Mouse (Mus musculus): ENCODE results near the gene Ankrd44. TPM values are rescaled to one million over a fixed set of nuclear protein-coding genes. Genes with fewer than 3 reads are reported as not detected.

Ankrd44 gene
- total RNA-seq, 2 experiments from 2014 or later: 69.8 to 110 TPM

GRCm38 (mm10) chr1:54825718-54826425 is 100.3 kb downstream of the Ankrd44 start:
- ATAC-seq (replicated peaks; ENCODE audit: poor library complexity): peak; percentile 60

GRCm38 (mm10) chr1:54824106-54824808 is 101.9 kb downstream of the Ankrd44 start:
- ATAC-seq (replicated peaks; ENCODE audit: poor library complexity): no peak

- no peak for ATAC-seq (replicated peaks; ENCODE audit: poor library complexity)
Observed at GRCm38 (mm10) chr1:54821797-54822196, 104.4 kb downstream of the Ankrd44 start.

GRCm38 (mm10) chr1:54815206-54815855 is 110.9 kb downstream of the Ankrd44 start:
- ATAC-seq (replicated peaks; ENCODE audit: poor library complexity): no peak

- ATAC-seq (replicated peaks; ENCODE audit: poor library complexity): peak; percentile 97
Observed at GRCm38 (mm10) chr1:54809811-54810549, 116.2 kb downstream of the Ankrd44 start.

- no peak for ATAC-seq (replicated peaks; ENCODE audit: poor library complexity)
Observed at GRCm38 (mm10) chr1:54809098-54809490, 117.1 kb downstream of the Ankrd44 start.

GRCm38 (mm10) chr1:54808401-54809097 is 117.6 kb downstream of the Ankrd44 start:
- ATAC-seq (replicated peaks; ENCODE audit: poor library complexity): no peak

- ATAC-seq (replicated peaks; ENCODE audit: poor library complexity): no peak
Observed at GRCm38 (mm10) chr1:54807832-54808231, 118.4 kb downstream of the Ankrd44 start.

GRCm38 (mm10) chr1:54806116-54806850 is 119.9 kb downstream of the Ankrd44 start:
- ATAC-seq (replicated peaks; ENCODE audit: poor library complexity): no peak

GRCm38 (mm10) chr1:54804406-54804805 is 121.8 kb downstream of the Ankrd44 start:
- no peak for ATAC-seq (replicated peaks; ENCODE audit: poor library complexity)

- no peak for ATAC-seq (replicated peaks; ENCODE audit: poor library complexity)
Observed at GRCm38 (mm10) chr1:54802703-54803102, 123.5 kb downstream of the Ankrd44 start.

GRCm38 (mm10) chr1:54801256-54801655 is 124.9 kb downstream of the Ankrd44 start:
- no peak for ATAC-seq (replicated peaks; ENCODE audit: poor library complexity)

GRCm38 (mm10) chr1:54799421-54799820 is 126.8 kb downstream of the Ankrd44 start:
- peak; percentile 46; the same call in 1 of the 2 replicates for ATAC-seq (replicated peaks; ENCODE audit: poor library complexity)

- ATAC-seq (replicated peaks; ENCODE audit: poor library complexity): peak; percentile 99
Observed at GRCm38 (mm10) chr1:54798415-54798814, 127.8 kb downstream of the Ankrd44 start.

GRCm38 (mm10) chr1:54794709-54795108 is 131.5 kb downstream of the Ankrd44 start:
- ATAC-seq (replicated peaks; ENCODE audit: poor library complexity): no peak

GRCm38 (mm10) chr1:54791406-54791805 is 134.8 kb downstream of the Ankrd44 start:
- ATAC-seq (replicated peaks; ENCODE audit: poor library complexity): no peak

- ATAC-seq (replicated peaks; ENCODE audit: poor library complexity): peak; percentile 66
Observed at GRCm38 (mm10) chr1:54789327-54789960, 136.7 kb downstream of the Ankrd44 start.

GRCm38 (mm10) chr1:54788337-54788736 is 137.8 kb downstream of the Ankrd44 start:
- ATAC-seq (replicated peaks; ENCODE audit: poor library complexity): no peak

- ATAC-seq (replicated peaks; ENCODE audit: poor library complexity): no peak
Observed at GRCm38 (mm10) chr1:54778151-54778550, 148.0 kb downstream of the Ankrd44 start.

All from megakaryocyte progenitor cell, adult 5-6 weeks (primary cell).